Mouse (Mus musculus) ES-E14 (cell line): ENCODE measurements around the gene 1700034J05Rik. TPM values are rescaled to one million over a fixed set of nuclear protein-coding genes. Genes with fewer than 3 reads are reported as not detected.

ENCODE experiments used
- DNase-seq: peaks from one replicate; pipeline ENCODE4 v3.0.0-alpha.2; 2013; ENCODE audit warnings: low read depth, low spot score
- H3K27ac ChIP-seq: 2 replicates; pipeline ENCODE4 v1.5.1; 2012; ENCODE audit warnings: low read depth, mild to moderate bottlenecking, low read length, moderate library complexity, mixed read lengths; ENCODE audit not compliant: poor library complexity, insufficient read depth, severe bottlenecking
- H3K36me3 ChIP-seq: 2 replicates; pipeline ENCODE4 v1.6.1; 2012; ENCODE audit warnings: mild to moderate bottlenecking, low read length, moderate library complexity, mixed read lengths; ENCODE audit not compliant: control insufficient read depth, poor library complexity, insufficient read depth, severe bottlenecking
- H3K4me1 ChIP-seq, 2 experiments: fragments of 150-350 bp in 1 of 2; sonication (generic) in 1 of 2; 2 replicates each; pipeline ENCODE4 v1.6.1; 2012; ENCODE audit warnings: low read length in 2 of 2, mild to moderate bottlenecking in 1 of 2, mixed read lengths in 1 of 2; ENCODE audit not compliant: control insufficient read depth in 2 of 2, insufficient read depth in 2 of 2, poor library complexity in 1 of 2
- H3K4me3 ChIP-seq, 2 experiments: fragments of 150-350 bp in 1 of 2; sonication (generic) in 1 of 2; 2 replicates each; pipeline ENCODE4 v1.5.1; 2012; ENCODE audit warnings: low read length in 2 of 2, low read depth in 1 of 2, mild to moderate bottlenecking in 1 of 2, mixed read lengths in 1 of 2; ENCODE audit not compliant: insufficient read depth in 1 of 2, poor library complexity in 1 of 2, severe bottlenecking in 1 of 2
- H3K9ac ChIP-seq: 2 replicates; pipeline ENCODE4 v1.6.1; 2012; ENCODE audit warnings: low read depth, mild to moderate bottlenecking, low read length, mixed read lengths; ENCODE audit not compliant: poor library complexity, insufficient read depth, severe bottlenecking
- H3K9me3 ChIP-seq: fragments of 150-350 bp; sonication (generic); 2 replicates; pipeline ENCODE4 v1.6.1; 2012; ENCODE audit warnings: low read depth, mild to moderate bottlenecking, low read length; ENCODE audit not compliant: control insufficient read depth, insufficient read depth
- CHD2 ChIP-seq: IDR thresholded peaks from 2 replicates; pipeline ENCODE4 v1.6.1; 2014; ENCODE audit warnings: mild to moderate bottlenecking, low read depth, low read length, inconsistent platforms
- HCFC1 ChIP-seq: IDR thresholded peaks from 2 replicates; pipeline ENCODE4 v1.6.1; 2012; ENCODE audit warnings: low read length, inconsistent platforms, borderline replicate concordance; ENCODE audit not compliant: insufficient read depth
- MAFK ChIP-seq: IDR thresholded peaks from 2 replicates; pipeline ENCODE4 v1.6.1; 2014; ENCODE audit warnings: mild to moderate bottlenecking, low read depth, low read length, inconsistent platforms; ENCODE audit not compliant: insufficient read depth
- ZC3H11A ChIP-seq: IDR thresholded peaks from 2 replicates; pipeline ENCODE4 v1.6.1; 2012; ENCODE audit warnings: low read depth, mild to moderate bottlenecking, inconsistent platforms, low read length, borderline replicate concordance
- ZNF384 ChIP-seq: IDR thresholded peaks from 2 replicates; pipeline ENCODE4 v1.6.1; 2012; ENCODE audit warnings: low read depth, low read length, inconsistent platforms
- in situ Hi-C, 2 experiments: fragments of 600-800 bp; cut with MboI; formaldehyde crosslinking; loops; one replicate each; pipeline ENCODE4 v1.15.1; 2025; ENCODE audit warnings: low sequenced_read_pairs in 2 of 2, inconsistent platforms in 1 of 2; ENCODE audit not compliant: unreplicated experiment in 2 of 2
- total RNA-seq: library from RNA; depleted of rRNA; stranded (reverse); fragments of 300-350 nt; gene quantifications from 2 replicates; pipeline ENCODE4 v1.2.3, GENCODE M21; 2012; rRNA removed

Gene 1700034J05Rik
- total RNA-seq, 1 experiment: 0.22 TPM

DNA sequence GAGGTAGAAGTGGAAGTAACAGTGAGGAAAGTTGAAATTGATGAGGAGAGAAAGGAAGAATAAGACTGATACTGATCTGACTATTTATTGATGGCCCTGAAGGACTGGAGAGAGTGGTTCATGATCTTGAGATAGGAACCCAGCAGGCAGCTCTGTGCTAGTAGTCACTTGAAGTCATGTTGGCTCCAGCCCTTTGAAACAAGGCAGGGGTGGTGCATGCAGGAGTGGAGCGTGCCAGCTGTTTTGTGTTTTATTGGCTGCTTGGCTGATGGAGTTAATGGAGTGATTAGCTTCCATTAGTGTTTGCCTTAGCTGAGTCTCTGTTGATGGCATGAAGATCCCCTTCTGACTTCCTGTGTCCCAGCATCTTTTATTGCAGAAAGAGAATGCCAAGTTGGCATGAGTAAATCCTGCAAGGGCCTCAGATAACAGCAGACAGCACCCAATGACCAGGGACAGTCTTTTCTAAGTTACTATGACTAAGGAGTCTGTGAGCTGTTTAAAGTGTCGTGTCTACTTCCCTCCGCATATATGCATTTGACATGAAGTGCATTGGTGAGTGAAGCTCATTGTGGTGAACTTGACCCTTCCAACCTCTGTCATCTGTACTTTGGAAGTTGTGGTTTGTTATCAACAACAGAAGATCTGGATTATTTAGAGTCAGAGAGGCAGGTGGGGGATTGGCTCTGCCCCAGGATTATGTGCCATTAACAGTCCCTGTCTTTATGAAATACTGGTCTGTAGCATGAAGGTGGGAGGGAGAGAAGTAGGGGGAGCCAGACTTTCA lies 48.0 kb downstream of the 1700034J05Rik start:
- in situ Hi-C loops: no loop called here
- DNase-seq: no peak
- H3K9ac ChIP-seq: no peak overlapping the region

DNA sequence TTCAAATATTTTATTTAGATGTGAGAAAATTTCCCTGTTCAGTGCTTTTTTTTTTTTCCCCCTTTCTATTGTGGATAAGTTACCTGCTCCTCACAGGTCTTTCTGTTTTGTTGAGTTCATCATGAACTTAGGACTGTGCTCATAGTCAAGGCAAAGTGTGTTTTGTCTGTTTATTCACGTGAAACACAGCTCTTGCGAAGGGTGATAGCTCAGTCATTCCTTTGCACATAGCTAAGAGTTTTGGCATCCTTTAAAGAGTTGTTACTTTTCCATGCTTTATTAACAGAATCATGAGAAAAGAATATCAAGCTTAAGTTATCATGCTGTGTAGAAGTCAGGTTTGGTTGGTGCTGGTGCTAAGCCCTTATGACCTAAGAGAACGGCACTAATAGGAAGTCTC lies 49.5 kb downstream of the 1700034J05Rik start:
- Histone ChIP-seq H3K9ac (no peak overlapping the region), H3K4me3 (no peak overlapping the region), H3K36me3 (no peaks in the 10 kb centered on the region), H3K9me3 (no peaks in the 10 kb centered on the region), H3K27ac (no peak overlapping the region), H3K4me1 (no peaks in the 10 kb centered on the region)
- TF ChIP-seq ZC3H11A (no peak), HCFC1 (no peak), ZNF384 (no peak), MAFK (no peak), CHD2 (no peak)
- no peak for DNase-seq
- in situ Hi-C loops: no loop called here

More for the DNA sequence above, 48.0 kb downstream of the 1700034J05Rik start:
- no peaks in the 10 kb centered on the region for H3K4me1 ChIP-seq
- no peak for TF ChIP-seq ZNF384
- no peak for TF ChIP-seq HCFC1
- no peak for TF ChIP-seq CHD2
- no peak for TF ChIP-seq MAFK
- TF ChIP-seq ZC3H11A: no peak
- H3K4me3 ChIP-seq: no peak overlapping the region
- no peaks in the 10 kb centered on the region for H3K9me3 ChIP-seq
- no peak overlapping the region for H3K27ac ChIP-seq
- H3K36me3 ChIP-seq: no peaks in the 10 kb centered on the region

DNA sequence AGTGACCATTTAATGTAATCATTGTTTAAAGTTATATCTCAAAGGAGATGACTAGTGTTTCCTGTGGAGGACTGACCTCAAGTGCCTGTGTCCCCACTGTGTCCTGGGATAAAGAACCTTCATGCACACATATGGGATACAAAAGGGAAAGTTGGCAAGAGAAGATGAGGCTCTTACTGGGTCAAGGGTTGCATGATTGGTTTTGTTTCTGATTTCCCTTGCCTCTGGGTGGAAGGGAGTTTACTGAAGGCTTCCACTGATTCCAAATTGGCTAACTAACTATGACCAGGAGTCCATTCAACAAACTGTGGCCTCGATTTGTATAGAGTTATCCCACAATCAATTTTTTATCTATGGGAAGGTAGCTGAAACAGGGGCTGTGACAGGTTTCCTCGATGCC lies 50.6 kb downstream of the 1700034J05Rik start:
- in situ Hi-C loops: no loop called here
- TF ChIP-seq HCFC1 (no peak), ZC3H11A (no peak), MAFK (no peak), CHD2 (no peak), ZNF384 (no peak)
- no peak overlapping the region for H3K9ac ChIP-seq

DNA sequence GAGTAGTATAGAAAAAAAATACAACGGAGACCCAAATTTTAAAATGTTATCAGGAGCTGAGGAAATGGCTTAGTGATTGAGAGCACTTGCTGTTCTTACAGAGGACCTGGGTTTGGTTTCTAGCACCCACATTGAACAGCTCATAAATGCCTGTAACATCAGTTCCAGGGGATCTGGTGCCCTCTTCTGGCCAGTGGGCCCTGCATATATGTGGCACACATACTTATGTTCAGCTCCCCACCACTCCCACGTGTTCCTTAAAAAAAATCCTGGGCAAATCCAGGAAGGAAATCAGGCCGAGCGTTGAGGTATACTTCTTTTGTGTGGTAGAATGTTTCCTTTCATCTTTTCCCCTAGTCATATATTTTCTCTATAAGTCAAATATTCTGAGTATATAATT lies 52.3 kb downstream of the 1700034J05Rik start:
- Histone ChIP-seq H3K4me3 (no peak overlapping the region), H3K36me3 (no peaks in the 10 kb centered on the region), H3K27ac (no peak overlapping the region), H3K9me3 (no peaks in the 10 kb centered on the region), H3K9ac (no peak overlapping the region), H3K4me1 (no peaks in the 10 kb centered on the region; a peak in 1 of 4 replicates)
- TF ChIP-seq ZC3H11A (no peak), MAFK (no peak), CHD2 (no peak), HCFC1 (no peak), ZNF384 (no peak)
- DNase-seq: no peak
- in situ Hi-C loops: no loop called here

More for the DNA sequence above, 50.6 kb downstream of the 1700034J05Rik start:
- DNase-seq: no peak
- Histone ChIP-seq H3K9me3 (no peaks in the 10 kb centered on the region), H3K27ac (no peak overlapping the region), H3K4me1 (no peaks in the 10 kb centered on the region), H3K4me3 (no peak overlapping the region), H3K36me3 (no peaks in the 10 kb centered on the region)

Other genes with a start within 250 kb of the 1700034J05Rik start
- gene Stk38l, start 229.4 kb downstream of the 1700034J05Rik start, total RNA-seq: 14.3 and 14.6 TPM in 2 replicates
- gene Arntl2, start 158.4 kb downstream of the 1700034J05Rik start, total RNA-seq: 4.3 and 8.4 TPM in 2 replicates
- gene Smco2, start 104.3 kb downstream of the 1700034J05Rik start, total RNA-seq: not detected in 2 replicates
- 30.1 and 39.9 TPM in 2 replicates for gene Ppfibp1, start 65.9 kb downstream of the 1700034J05Rik start, total RNA-seq
- gene Rep15, start 78.2 kb upstream of the 1700034J05Rik start, total RNA-seq: 0.80 and 1.6 TPM in 2 replicates
- gene Mrps35, start 88.3 kb upstream of the 1700034J05Rik start, total RNA-seq: 63.4 and 74.7 TPM in 2 replicates
- gene Mansc4, start 132.6 kb upstream of the 1700034J05Rik start, total RNA-seq: 0.80 and 1.5 TPM in 2 replicates
- 9.1 and 16.4 TPM in 2 replicates for gene Klhl42, start 137.0 kb upstream of the 1700034J05Rik start, total RNA-seq